Comparison of ENCODE assay signal across 1 mouse cellular context in the genomic region with DNA sequence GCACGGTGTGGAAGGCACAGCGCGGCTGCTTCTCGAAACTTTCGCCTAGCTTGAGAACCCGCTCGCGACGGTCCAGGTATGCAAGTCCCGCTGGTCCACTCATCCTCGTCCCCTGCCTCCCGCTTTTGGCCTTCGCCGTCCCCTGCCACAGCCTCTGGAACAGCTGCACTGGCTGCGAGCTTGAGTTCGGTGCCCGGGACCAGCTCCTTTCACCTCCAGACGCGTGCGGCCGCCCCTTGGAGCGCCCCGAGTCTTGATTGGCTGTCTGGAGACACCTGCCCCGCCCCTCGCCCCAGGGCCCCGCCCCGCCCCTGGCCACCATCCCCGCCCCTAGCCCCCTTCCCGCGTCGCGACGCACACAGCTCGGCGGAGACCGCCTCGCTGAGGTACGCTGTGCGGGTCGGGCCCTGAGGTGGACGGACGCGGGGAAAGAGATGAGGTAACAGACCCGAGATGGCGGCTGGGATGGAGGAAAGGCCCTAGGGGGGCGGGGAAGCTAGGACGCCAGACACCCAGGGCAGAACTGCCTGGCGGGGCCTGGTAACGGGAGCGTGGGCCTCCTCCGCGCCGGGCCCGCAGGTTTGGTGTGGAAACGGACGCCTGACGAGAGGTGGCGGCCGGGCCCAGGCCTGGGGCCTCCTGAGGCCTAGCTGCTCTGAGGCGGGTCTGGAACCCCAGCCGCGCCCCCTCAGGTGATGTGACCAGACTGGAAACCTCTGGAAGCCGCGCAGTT.
A peak's percentile ranks its signal among the peaks of the same experiment; 100 is the strongest.
TF ChIP-seq lines count a peak whose summit lies in the region.

A gene (plus strand): TSS at position 332 of the 733 bp plus-strand sequence.

TF ChIP-seq in CH12.LX, 34 proteins besides CTCF, POLR2A, EP300 and RAD21 (continued from another document):
- TF ChIP-seq ETS1 (conservative IDR thresholded peaks at IDR 0.05; ENCODE audit: low read depth, low read length) (peak; percentile 22; the same call in 1 of the 2 replicates), UBTF (IDR thresholded peaks at IDR 0.05; ENCODE audit: low read depth, low read length) (peak; percentile 92), SIN3A (IDR thresholded peaks at IDR 0.05; ENCODE audit: low read length) (peak; percentile 78), ZMIZ1 (IDR thresholded peaks at IDR 0.05; ENCODE audit: low read depth, low read length) (peak; percentile 54; the same call in 1 of the 2 replicates)
TF ChIP-seq in CH12.LX: peak in this region for 12.
